Mouse (Mus musculus) MEL (cell line): ENCODE results near the gene Pdlim5.

ENCODE experiments used
- CTCF ChIP-seq, 3 experiments: IDR thresholded peaks in 2 of 3; conservative IDR thresholded peaks in 1 of 3; 2 replicates each; pipeline ENCODE4 v1.5.1; 2011 to 2012; ENCODE audit warnings: low read length in 3 of 3, low read depth in 2 of 3, mild to moderate bottlenecking in 2 of 3, improper control_type of control experiment in 1 of 3, inconsistent platforms in 1 of 3, mixed read lengths in 1 of 3, moderate library complexity in 1 of 3; ENCODE audit not compliant: control insufficient read depth in 1 of 3, insufficient read depth in 1 of 3, poor library complexity in 1 of 3, severe bottlenecking in 1 of 3
- GABPA ChIP-seq: IDR thresholded peaks from 2 replicates; pipeline ENCODE4 v1.6.1; 2012; ENCODE audit warnings: low read depth, mild to moderate bottlenecking, inconsistent platforms, low read length, improper control_type of control experiment, moderate library complexity
- GATA1 ChIP-seq: IDR thresholded peaks from 2 replicates; pipeline ENCODE4 v1.6.1; 2011; ENCODE audit warnings: low read depth, low read length, improper control_type of control experiment
- MXI1 ChIP-seq: IDR thresholded peaks from 2 replicates; pipeline ENCODE4 v1.6.1; 2011; ENCODE audit warnings: mild to moderate bottlenecking, low read depth, low read length, improper control_type of control experiment
- NRF1 ChIP-seq: IDR thresholded peaks from 2 replicates; pipeline ENCODE4 v1.6.1; 2014; ENCODE audit warnings: low read depth, mild to moderate bottlenecking, inconsistent platforms, low read length, improper control_type of control experiment, moderate library complexity; ENCODE audit not compliant: poor library complexity, insufficient read depth, severe bottlenecking

DNA sequence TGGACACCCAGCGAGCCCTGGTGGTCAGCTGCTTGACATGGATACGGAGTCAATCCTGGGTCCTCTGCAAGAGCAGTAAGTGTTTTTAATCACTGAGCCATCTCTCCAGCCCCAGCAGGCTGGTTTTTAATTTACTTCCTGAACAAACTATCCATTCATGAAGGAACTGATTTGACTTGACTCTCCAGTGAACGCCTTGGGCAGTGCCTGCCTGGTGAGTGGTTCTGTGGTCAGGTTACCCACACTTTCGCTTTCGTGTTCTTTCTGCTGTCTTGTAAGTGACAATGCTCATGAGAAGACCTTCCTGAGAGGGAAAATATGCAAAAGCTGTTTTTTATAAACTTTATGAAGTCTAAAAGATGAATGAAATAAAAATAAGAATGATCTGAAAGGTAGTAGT is 152.2 kb downstream of the Pdlim5 start:
- no peak for TF ChIP-seq CTCF (IDR thresholded peaks at IDR 0.05 in 2 of 3, conservative IDR thresholded peaks at IDR 0.05 in 1 of 3; ENCODE audit: control insufficient read depth in 1 of 3, insufficient read depth in 1 of 3, low read depth in 2 of 3, low read length in 3 of 3, poor library complexity in 1 of 3, severe bottlenecking in 1 of 3)
- TF ChIP-seq GATA1: no peak
- no peak for TF ChIP-seq NRF1
- TF ChIP-seq MXI1: no peak
- no peak for TF ChIP-seq GABPA
